Mouse (Mus musculus) stomach, postnatal 0 days (tissue): ENCODE data around the gene Ptprn2. TPM values are rescaled to one million over a fixed set of nuclear protein-coding genes. Genes with fewer than 3 reads are reported as not detected.

ENCODE experiments used
- ATAC-seq: fragments of 200-750 bp; cut with Nextera tagmentation; 2 replicates; pipeline ENCODE4 v1.8.0; 2017; ENCODE audit not compliant: low FRiP score, low TSS enrichment
- DNase-seq: peaks from one replicate; pipeline ENCODE4 v3.0.0-alpha.2; 2016; ENCODE audit warnings: low spot score
- H3K27ac ChIP-seq: fragments of 300-500 bp; sonication (generic); replicated peaks from 2 replicates; pipeline ENCODE4 v1.5.1; 2014; ENCODE audit warnings: mild to moderate bottlenecking, control low read depth
- H3K27me3 ChIP-seq: fragments of 300-500 bp; sonication (generic); 2 replicates; pipeline ENCODE4 v1.6.1; 2014; ENCODE audit warnings: low read length; ENCODE audit not compliant: control insufficient read depth, insufficient read depth
- H3K36me3 ChIP-seq: fragments of 300-500 bp; sonication (generic); 2 replicates; pipeline ENCODE4 v1.6.1; 2014; ENCODE audit warnings: low read length, mixed read lengths; ENCODE audit not compliant: control insufficient read depth, insufficient read depth
- H3K4me1 ChIP-seq: fragments of 300-500 bp; sonication (generic); replicated peaks from 2 replicates; pipeline ENCODE4 v1.6.1; 2014; ENCODE audit warnings: antibody characterized with exemption; ENCODE audit not compliant: control insufficient read depth, insufficient read depth
- H3K4me2 ChIP-seq: fragments of 300-500 bp; sonication (generic); replicated peaks from 2 replicates; pipeline ENCODE4 v1.6.1; 2014; ENCODE audit warnings: low read depth, mild to moderate bottlenecking, control low read depth, moderate library complexity
- H3K4me3 ChIP-seq: fragments of 300-500 bp; sonication (generic); 2 replicates; pipeline ENCODE4 v1.5.1; 2014; ENCODE audit warnings: low read depth, low read length, control low read depth
- H3K9ac ChIP-seq: fragments of 300-500 bp; sonication (generic); 2 replicates; pipeline ENCODE4 v1.6.1; 2014; ENCODE audit warnings: mild to moderate bottlenecking, low read length, control low read depth, mixed read lengths
- H3K9me3 ChIP-seq: fragments of 300-500 bp; sonication (generic); 2 replicates; pipeline ENCODE4 v1.6.1; 2016; ENCODE audit warnings: low read length; ENCODE audit not compliant: control insufficient read depth
- CTCF ChIP-seq: IDR thresholded peaks from 2 replicates; pipeline ENCODE4 v1.5.1; 2016; ENCODE audit warnings: antibody characterized with exemption, low read depth, mild to moderate bottlenecking, moderate library complexity
- EP300 ChIP-seq: optimal IDR thresholded peaks from 2 replicates; pipeline ENCODE3; 2016; ENCODE audit warnings: antibody characterized with exemption
- WGBS: fragments of 180-500 bp; shearing (Covaris S2); extraction: QIAGEN DNeasy Blood & Tissue Kit; methylation state at CpG from one replicate; pipeline ENCODE4 v1.1.7; 2014; 5-methylcytosine and 5-hydroxymethylcytosine counted together
- polyA plus RNA-seq: library from polyadenylated mRNA; unstranded; fragments of >200 nt; fragmentation: Nextera tagmentation; extraction: Ambion mirVana; gene quantifications from 2 replicates; pipeline ENCODE4 v1.2.1, GENCODE M21; 2015

Gene Ptprn2
- polyA plus RNA-seq, 1 experiment from 2014 or later: 6.0 TPM

- Histone ChIP-seq H3K4me2 (peak overlapping the region; percentile 68), H3K9me3 (no peaks in the 10 kb centered on the region), H3K4me1 (no peaks in the 10 kb centered on the region), H3K9ac (no peak overlapping the region), H3K27ac (no peak overlapping the region), H3K4me3 (peak overlapping the region; percentile 46), H3K36me3 (no peaks in the 10 kb centered on the region), H3K27me3 (peaks cover 37% of the 10 kb centered on the region)
- WGBS: 4% methylated on average over 26 of the region's 27 CpGs
- peak; percentile 30; the same call in 1 of the 2 replicates for ATAC-seq
- TF ChIP-seq EP300 (no peak), CTCF (no peak)
- no peak for DNase-seq
These were observed 669.1 kb downstream of the Ptprn2 start for GRCm38 (mm10) chr12:117154356-117155243.

- Histone ChIP-seq H3K36me3 (no peaks in the 10 kb centered on the region), H3K4me1 (no peaks in the 10 kb centered on the region), H3K27ac (no peak overlapping the region), H3K9me3 (no peaks in the 10 kb centered on the region), H3K9ac (no peak overlapping the region), H3K27me3 (peaks cover 39% of the 10 kb centered on the region), H3K4me2 (no peak overlapping the region), H3K4me3 (no peak overlapping the region)
- 9% methylated on average over 33 of the region's 33 CpGs for WGBS
- TF ChIP-seq CTCF (no peak), EP300 (no peak)
- ATAC-seq (no peak), DNase-seq (no peak)
These were observed 670.0 kb downstream of the Ptprn2 start for GRCm38 (mm10) chr12:117155307-117156220.

- H3K27me3 ChIP-seq: peaks cover 32% of the 10 kb centered on the region
- DNase-seq: no peak
- H3K4me2 ChIP-seq: no peak overlapping the region
- no peak overlapping the region for H3K4me3 ChIP-seq
- no peak for ATAC-seq
- WGBS: 42% methylated on average over 5 of the region's 5 CpGs
- H3K9ac ChIP-seq: no peak overlapping the region
- no peaks in the 10 kb centered on the region for H3K4me1 ChIP-seq
- H3K9me3 ChIP-seq: no peaks in the 10 kb centered on the region
- no peak overlapping the region for H3K27ac ChIP-seq
- H3K36me3 ChIP-seq: no peaks in the 10 kb centered on the region
- TF ChIP-seq CTCF: no peak
- no peak for TF ChIP-seq EP300
These were observed 670.7 kb downstream of the Ptprn2 start for GRCm38 (mm10) chr12:117156256-117156655.

GRCm38 (mm10) chr12:117156786-117157185 is 671.3 kb downstream of the Ptprn2 start:
- no peaks in the 10 kb centered on the region for H3K4me1 ChIP-seq
- H3K9me3 ChIP-seq: no peaks in the 10 kb centered on the region
- no peaks in the 10 kb centered on the region for H3K36me3 ChIP-seq
- H3K4me3 ChIP-seq: no peak overlapping the region
- no peak overlapping the region for H3K27ac ChIP-seq
- peaks cover 29% of the 10 kb centered on the region for H3K27me3 ChIP-seq
- H3K4me2 ChIP-seq: no peak overlapping the region
- ATAC-seq (no peak), DNase-seq (no peak)
- TF ChIP-seq CTCF: no peak
- no peak for TF ChIP-seq EP300
- no peak overlapping the region for H3K9ac ChIP-seq
- WGBS: 68% methylated on average over 3 of the region's 3 CpGs

GRCm38 (mm10) chr12:117157249-117157648 is 671.7 kb downstream of the Ptprn2 start:
- H3K4me3 ChIP-seq: no peak overlapping the region
- no peak for DNase-seq
- H3K27me3 ChIP-seq: peaks cover 28% of the 10 kb centered on the region
- H3K27ac ChIP-seq: no peak overlapping the region
- no peak overlapping the region for H3K9ac ChIP-seq
- H3K9me3 ChIP-seq: no peaks in the 10 kb centered on the region
- no peak for ATAC-seq
- H3K36me3 ChIP-seq: no peaks in the 10 kb centered on the region
- no peak overlapping the region for H3K4me2 ChIP-seq
- no peak for TF ChIP-seq EP300
- no peak for TF ChIP-seq CTCF
- no peaks in the 10 kb centered on the region for H3K4me1 ChIP-seq
- 66% methylated on average over 2 of the region's 2 CpGs for WGBS
